Mouse (Mus musculus) spleen, postnatal 10 days (tissue): ENCODE results near the gene Epha6.

Experiments used
- DNase-seq, 2 experiments: peaks; one replicate each; pipeline ENCODE4 v3.0.0; 2021 to 2022; ENCODE audit warnings: low spot score in 2 of 2

Gene Epha6

GRCm38 (mm10) chr16:59643766-59644165, 961.6 kb downstream of the Epha6 start:
- DNase-seq: no peak

GRCm38 (mm10) chr16:59639985-59640384, 965.3 kb downstream of the Epha6 start:
- no peak for DNase-seq

- DNase-seq: peak; percentile 80 to 93
Measured at GRCm38 (mm10) chr16:59639102-59639691, 966.1 kb downstream of the Epha6 start, which contains the start of gene Arl6. Gene Arl6, minus strand, starts transcription at chr16:59639391.

GRCm38 (mm10) chr16:59634598-59634997, 970.7 kb downstream of the Epha6 start:
- DNase-seq: no peak

- no peak for DNase-seq
Measured at GRCm38 (mm10) chr16:59621554-59621953, 983.8 kb downstream of the Epha6 start.

GRCm38 (mm10) chr16:59617167-59617566, 988.2 kb downstream of the Epha6 start:
- no peak for DNase-seq

GRCm38 (mm10) chr16:59615675-59616074, 989.7 kb downstream of the Epha6 start:
- DNase-seq: no peak

GRCm38 (mm10) chr16:59610750-59611149, 994.6 kb downstream of the Epha6 start:
- no peak for DNase-seq

- DNase-seq: no peak
Measured at GRCm38 (mm10) chr16:59604078-59604781, 1001.1 kb downstream of the Epha6 start.
